Mouse (Mus musculus) MN1 (cell line): ENCODE results near the gene Hist2h3c2.

Experiments used
- DNase-seq: peaks from one replicate; pipeline ENCODE4 v3.0.0-alpha.2; 2016; ENCODE audit warnings: low spot score

Hist2h3c2 gene

GRCm38 (mm10) chr3:96196437-96197128, 42.3 kb downstream of the Hist2h3c2 start:
- DNase-seq, result no peak

- DNase-seq, result no peak
Measured at GRCm38 (mm10) chr3:96195616-96196313, 43.2 kb downstream of the Hist2h3c2 start.

GRCm38 (mm10) chr3:96194966-96195365, 44.0 kb downstream of the Hist2h3c2 start:
- no peak for DNase-seq

- no peak for DNase-seq
Measured at GRCm38 (mm10) chr3:96192977-96193376, 46.0 kb downstream of the Hist2h3c2 start.
